Mouse (Mus musculus) heart, embryonic 15.5 days (tissue): ENCODE results near the gene Psmb5. TPM values are rescaled to one million over a fixed set of nuclear protein-coding genes. Genes with fewer than 3 reads are reported as not detected.

Experiments
- ATAC-seq: fragments of 200-750 bp; cut with Nextera tagmentation; replicated peaks from 2 replicates; pipeline ENCODE4 v1.8.0; 2017; ENCODE audit warnings: low read depth, moderate TSS enrichment; ENCODE audit not compliant: insufficient number of reproducible peaks, insufficient read depth, low FRiP score
- H3K27ac ChIP-seq: fragments of 300-500 bp; sonication (generic); 2 replicates; pipeline ENCODE4 v1.5.1; 2015; ENCODE audit warnings: mild to moderate bottlenecking, inconsistent platforms
- H3K27me3 ChIP-seq: fragments of 300-500 bp; sonication (generic); 2 replicates; pipeline ENCODE4 v1.6.1; 2015; ENCODE audit warnings: inconsistent platforms
- H3K36me3 ChIP-seq: fragments of 300-500 bp; sonication (generic); 2 replicates; pipeline ENCODE4 v1.6.1; 2015; ENCODE audit warnings: mild to moderate bottlenecking, inconsistent platforms
- H3K4me1 ChIP-seq: fragments of 300-500 bp; sonication (generic); replicated peaks from 2 replicates; pipeline ENCODE4 v1.6.1; 2015; ENCODE audit warnings: inconsistent platforms
- H3K4me2 ChIP-seq: fragments of 300-500 bp; sonication (generic); 2 replicates; pipeline ENCODE4 v1.6.1; 2015; ENCODE audit warnings: inconsistent platforms, mild to moderate bottlenecking, moderate library complexity
- H3K4me3 ChIP-seq: fragments of 300-500 bp; sonication (generic); 2 replicates; pipeline ENCODE4 v1.5.1; 2015; ENCODE audit warnings: mild to moderate bottlenecking, inconsistent platforms
- H3K9ac ChIP-seq: fragments of 300-500 bp; sonication (generic); 2 replicates; pipeline ENCODE4 v1.6.1; 2015; ENCODE audit warnings: mild to moderate bottlenecking, inconsistent platforms
- H3K9me3 ChIP-seq: fragments of 300-500 bp; sonication (generic); replicated peaks from 2 replicates; pipeline ENCODE4 v1.6.1; 2016; ENCODE audit warnings: inconsistent platforms
- WGBS: fragments of 180-500 bp; shearing (Covaris S2); methylation state at CpG from one replicate; pipeline ENCODE4 v1.1.7; 2015; ENCODE audit warnings: mixed read lengths; 5-methylcytosine and 5-hydroxymethylcytosine counted together
- polyA plus RNA-seq: library from polyadenylated mRNA; unstranded; fragments of >200 nt; fragmentation: Nextera tagmentation; extraction: Ambion mirVana; gene quantifications from 2 replicates; pipeline ENCODE4 v1.2.1, GENCODE M21; 2015

Gene Psmb5
- polyA plus RNA-seq, 1 experiment from 2014 or later, result 294 TPM

DNA sequence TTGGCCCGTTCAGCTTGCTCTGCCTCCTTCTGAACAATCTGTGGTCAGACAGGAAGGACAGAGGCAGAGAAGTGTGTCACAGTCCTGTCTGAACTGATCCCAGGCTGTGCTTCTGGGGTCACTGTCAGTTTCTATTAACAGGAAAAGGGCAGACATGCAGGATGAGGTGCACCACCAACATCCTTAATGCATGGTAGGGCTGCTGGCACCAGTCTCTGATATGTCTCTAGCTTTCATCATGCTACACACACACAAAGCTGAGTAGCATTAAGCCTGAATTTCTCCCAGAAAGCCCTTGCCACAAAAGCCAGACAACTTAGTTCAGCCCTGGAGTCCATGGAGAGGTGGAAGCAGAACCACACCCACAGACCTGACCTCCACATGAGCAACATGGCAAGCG, 25.2 kb upstream of the Psmb5 start:
- H3K9me3 ChIP-seq, result no peaks in the 10 kb centered on the region
- no peaks in the 10 kb centered on the region; the same call in 1 of the 2 replicates for H3K27me3 ChIP-seq
- H3K9ac ChIP-seq, result no peak overlapping the region
- no peak overlapping the region for H3K4me2 ChIP-seq
- 90% methylated on average over 2 of the region's 2 CpGs for WGBS
- H3K27ac ChIP-seq, result no peak overlapping the region
- peaks cover 14% of the 10 kb centered on the region for H3K4me1 ChIP-seq
- ATAC-seq, result no peak
- H3K4me3 ChIP-seq, result no peak overlapping the region
- H3K36me3 ChIP-seq, result peaks cover 59% of the 10 kb centered on the region

- H3K36me3 ChIP-seq, result peaks cover 53% of the 10 kb centered on the region
- WGBS, result 81% methylated on average over 25 of the region's 25 CpGs
- H3K9ac ChIP-seq, result no peak overlapping the region
These were observed 24.6 kb upstream of the Psmb5 start for GRCm38 (mm10) chr14:54642224-54642944.

DNA sequence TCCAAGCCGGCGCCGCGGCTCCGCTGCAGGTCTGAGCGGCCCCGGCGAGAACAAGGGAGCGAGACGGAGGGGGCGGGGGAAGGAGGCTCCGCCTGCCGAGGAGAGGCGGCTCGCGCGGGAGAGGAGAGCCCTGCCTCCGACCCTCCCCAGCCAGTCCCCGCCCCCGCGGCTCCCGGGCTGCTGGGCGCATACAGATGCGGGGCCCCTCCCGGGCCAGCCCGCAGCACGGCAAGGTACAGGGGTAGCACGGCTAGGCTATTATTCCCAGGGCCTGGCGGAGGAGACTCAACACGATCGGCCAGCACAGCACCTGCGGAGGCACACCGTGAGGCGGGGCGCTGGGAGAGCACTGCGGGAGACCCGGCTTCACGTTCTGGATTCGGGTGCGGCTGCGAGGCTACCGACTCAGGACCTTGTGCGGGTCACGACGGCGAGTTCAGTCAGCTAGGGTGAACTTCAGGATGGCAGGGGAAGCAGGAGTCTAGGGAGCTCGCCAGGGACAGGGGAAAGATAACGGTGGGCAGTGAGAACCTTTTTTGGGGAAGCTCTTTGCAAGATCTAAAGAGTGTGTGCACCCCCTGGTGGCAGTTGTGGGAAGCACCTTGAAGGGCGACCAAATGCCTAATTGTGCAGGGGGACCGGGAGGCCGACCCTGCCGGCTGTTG, 23.6 kb upstream of the Psmb5 start, which contains the start of gene Cdh24:
TSS of gene Cdh24 (minus strand) at position 60 of the 665 bp plus-strand sequence.
- peaks cover 14% of the 10 kb centered on the region for H3K4me1 ChIP-seq
- H3K9ac ChIP-seq, result peak within 1 kb of the TSS; percentile 92
- peak within 1 kb of the TSS; percentile 71 for H3K27ac ChIP-seq
- peak within 1 kb of the TSS; percentile 99 for H3K4me2 ChIP-seq
- peak; percentile 90 for ATAC-seq
- H3K36me3 ChIP-seq, result peaks cover 43% of the 10 kb centered on the region
- H3K27me3 ChIP-seq, result no peaks in the 10 kb centered on the region; the same call in 1 of the 2 replicates
- no peaks in the 10 kb centered on the region for H3K9me3 ChIP-seq
- under 1% methylated on average over 42 of the region's 52 CpGs for WGBS
- H3K4me3 ChIP-seq, result peak within 1 kb of the TSS; percentile 67

More at GRCm38 (mm10) chr14:54642224-54642944, 24.6 kb upstream of the Psmb5 start:
- no peak for ATAC-seq
- H3K27ac ChIP-seq, result no peak overlapping the region
- peaks cover 14% of the 10 kb centered on the region for H3K4me1 ChIP-seq
- H3K4me3 ChIP-seq, result no peak overlapping the region
- H3K9me3 ChIP-seq, result no peaks in the 10 kb centered on the region
- H3K27me3 ChIP-seq, result no peaks in the 10 kb centered on the region; the same call in 1 of the 2 replicates
- no peak overlapping the region for H3K4me2 ChIP-seq

DNA sequence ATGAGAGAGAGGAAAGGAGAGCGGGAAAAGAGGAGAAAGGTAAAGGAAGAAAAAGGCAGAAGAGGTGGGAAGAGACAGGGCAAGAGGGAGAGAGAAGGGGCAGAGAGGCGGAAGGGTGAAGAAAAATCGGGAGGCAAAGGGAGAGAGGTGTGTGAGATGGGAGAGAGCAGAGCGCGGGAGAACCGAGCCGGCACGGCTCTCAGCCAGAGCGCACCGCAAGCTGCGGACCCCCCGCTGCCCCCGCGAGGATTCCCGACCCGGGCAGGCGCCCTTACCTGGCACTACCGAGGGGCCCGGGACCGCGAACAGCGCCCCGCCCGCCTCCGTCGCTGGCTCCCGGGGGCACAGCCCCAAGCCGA, 23.1 kb upstream of the Psmb5 start, which contains the start of gene Gm17606:
TSS of gene Gm17606 (plus strand) at position 7 of the 359 bp plus-strand sequence.
- Histone ChIP-seq H3K9me3 (no peaks in the 10 kb centered on the region), H3K27me3 (no peaks in the 10 kb centered on the region; the same call in 1 of the 2 replicates), H3K4me3 (peak within 1 kb of the TSS; percentile 67), H3K27ac (peak within 1 kb of the TSS; percentile 71), H3K4me2 (peak within 1 kb of the TSS; percentile 99), H3K36me3 (peaks cover 38% of the 10 kb centered on the region), H3K9ac (peak within 1 kb of the TSS; percentile 92), H3K4me1 (peaks cover 14% of the 10 kb centered on the region)
- no peak for ATAC-seq
- 2% methylated on average over 28 of the region's 28 CpGs for WGBS

DNA sequence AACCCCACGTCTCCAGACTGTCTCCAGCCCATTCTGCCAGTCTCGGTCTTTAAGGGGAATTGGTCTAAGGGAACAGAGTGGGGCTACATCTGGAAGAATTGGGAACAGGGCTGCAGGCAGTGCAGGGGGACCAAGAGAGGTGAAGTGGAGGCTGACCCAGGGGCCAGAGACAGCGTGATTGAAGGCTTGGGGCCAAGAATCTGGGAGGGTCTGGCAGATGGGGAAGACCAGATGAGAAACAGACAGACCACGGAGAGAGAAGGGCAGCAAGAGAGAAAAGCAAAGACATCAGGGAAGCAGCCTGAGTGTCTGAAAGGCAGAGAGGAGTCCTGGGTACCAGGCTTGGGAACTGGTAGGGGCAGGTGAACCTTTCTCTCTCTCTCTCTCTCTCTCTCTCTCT, 22.3 kb upstream of the Psmb5 start:
- Histone ChIP-seq H3K9ac (no peak overlapping the region), H3K27me3 (no peaks in the 10 kb centered on the region; the same call in 1 of the 2 replicates), H3K36me3 (peaks cover 30% of the 10 kb centered on the region), H3K4me2 (peak overlapping the region; percentile 99), H3K27ac (no peak overlapping the region), H3K4me3 (peak overlapping the region; percentile 21; the same call in 1 of the 2 replicates), H3K9me3 (no peaks in the 10 kb centered on the region), H3K4me1 (peaks cover 14% of the 10 kb centered on the region)
- ATAC-seq, result no peak
- 41% methylated on average over 4 of the region's 4 CpGs for WGBS

GRCm38 (mm10) chr14:54638210-54638609, 20.4 kb upstream of the Psmb5 start:
- WGBS, result 65% methylated on average over 5 of the region's 5 CpGs
- Histone ChIP-seq H3K9me3 (no peaks in the 10 kb centered on the region), H3K4me2 (no peak overlapping the region), H3K9ac (no peak overlapping the region), H3K36me3 (peaks cover 11% of the 10 kb centered on the region), H3K27me3 (no peaks in the 10 kb centered on the region; the same call in 1 of the 2 replicates), H3K27ac (no peak overlapping the region), H3K4me1 (peaks cover 14% of the 10 kb centered on the region), H3K4me3 (no peak overlapping the region)
- ATAC-seq, result no peak

- H3K27ac ChIP-seq, result no peak overlapping the region
- no peak for ATAC-seq
- peaks cover 14% of the 10 kb centered on the region for H3K4me1 ChIP-seq
- no peak overlapping the region for H3K4me3 ChIP-seq
- WGBS, result 57% methylated on average over 8 of the region's 8 CpGs
- H3K4me2 ChIP-seq, result no peak overlapping the region
- H3K27me3 ChIP-seq, result no peaks in the 10 kb centered on the region; the same call in 1 of the 2 replicates
- no peak overlapping the region for H3K9ac ChIP-seq
- no peaks in the 10 kb centered on the region for H3K9me3 ChIP-seq
- peaks cover 7% of the 10 kb centered on the region; the same call in 1 of the 2 replicates for H3K36me3 ChIP-seq
These were observed 19.1 kb upstream of the Psmb5 start for GRCm38 (mm10) chr14:54636954-54637353.

GRCm38 (mm10) chr14:54634182-54634581, 16.4 kb upstream of the Psmb5 start:
- no peaks in the 10 kb centered on the region for H3K9me3 ChIP-seq
- H3K27me3 ChIP-seq, result no peaks in the 10 kb centered on the region
- ATAC-seq, result no peak
- no peak overlapping the region for H3K4me3 ChIP-seq
- no peaks in the 10 kb centered on the region for H3K4me1 ChIP-seq
- no peak overlapping the region for H3K27ac ChIP-seq
- no peak overlapping the region for H3K4me2 ChIP-seq
- H3K36me3 ChIP-seq, result peaks cover 10% of the 10 kb centered on the region; the same call in 1 of the 2 replicates
- H3K9ac ChIP-seq, result no peak overlapping the region
- WGBS, result 78% methylated on average over 4 of the region's 4 CpGs

DNA sequence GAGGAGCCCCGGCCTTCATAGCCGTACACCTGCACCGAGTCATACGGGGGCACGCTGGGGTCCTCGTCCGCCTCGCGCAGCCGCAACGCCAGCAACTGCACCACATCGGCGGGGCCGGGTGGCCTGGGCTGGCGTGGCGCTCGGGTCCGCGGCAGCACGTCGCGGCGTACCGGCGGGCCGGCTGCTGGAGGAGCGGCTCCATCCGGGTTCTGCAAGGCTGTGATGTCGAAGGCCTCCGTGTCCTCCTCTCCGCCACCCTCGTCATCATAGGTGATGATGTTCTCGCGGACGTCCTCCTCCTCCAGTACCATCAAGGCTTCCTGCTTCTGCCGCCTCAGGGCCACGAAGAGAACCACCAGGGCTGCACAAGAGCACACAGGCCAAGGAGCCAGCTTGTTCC, 14.4 kb upstream of the Psmb5 start:
- Histone ChIP-seq H3K9me3 (no peaks in the 10 kb centered on the region), H3K36me3 (peaks cover 10% of the 10 kb centered on the region; the same call in 1 of the 2 replicates), H3K4me3 (no peak overlapping the region), H3K9ac (no peak overlapping the region), H3K27ac (no peak overlapping the region), H3K27me3 (no peaks in the 10 kb centered on the region), H3K4me2 (no peak overlapping the region), H3K4me1 (no peaks in the 10 kb centered on the region)
- WGBS, result 88% methylated on average over 37 of the region's 37 CpGs
- no peak for ATAC-seq

DNA sequence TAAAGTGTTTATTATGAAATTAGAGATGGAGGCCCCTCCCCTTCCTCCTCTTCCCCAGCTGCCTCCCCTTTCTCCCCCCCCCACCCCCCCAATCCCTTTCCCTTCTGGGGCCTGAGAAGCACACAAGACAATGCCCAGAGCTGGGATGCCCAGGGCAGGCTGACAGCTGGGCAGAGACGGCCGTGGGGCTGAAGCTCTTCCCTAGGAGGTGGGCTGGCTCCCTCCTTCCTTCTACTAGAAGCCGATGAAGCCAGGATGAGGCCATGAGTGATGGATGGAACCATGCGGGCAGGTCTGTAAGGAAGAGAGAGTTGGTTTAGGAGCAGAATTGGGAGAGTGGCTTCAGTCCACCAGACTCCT, 13.4 kb upstream of the Psmb5 start:
- no peak overlapping the region for H3K9ac ChIP-seq
- WGBS, result 80% methylated on average over 4 of the region's 4 CpGs
- ATAC-seq, result no peak
- peaks cover 10% of the 10 kb centered on the region; the same call in 1 of the 2 replicates for H3K36me3 ChIP-seq
- H3K4me3 ChIP-seq, result no peak overlapping the region
- no peak overlapping the region for H3K27ac ChIP-seq
- H3K27me3 ChIP-seq, result no peaks in the 10 kb centered on the region
- no peaks in the 10 kb centered on the region for H3K9me3 ChIP-seq
- no peaks in the 10 kb centered on the region for H3K4me1 ChIP-seq
- no peak overlapping the region for H3K4me2 ChIP-seq

DNA sequence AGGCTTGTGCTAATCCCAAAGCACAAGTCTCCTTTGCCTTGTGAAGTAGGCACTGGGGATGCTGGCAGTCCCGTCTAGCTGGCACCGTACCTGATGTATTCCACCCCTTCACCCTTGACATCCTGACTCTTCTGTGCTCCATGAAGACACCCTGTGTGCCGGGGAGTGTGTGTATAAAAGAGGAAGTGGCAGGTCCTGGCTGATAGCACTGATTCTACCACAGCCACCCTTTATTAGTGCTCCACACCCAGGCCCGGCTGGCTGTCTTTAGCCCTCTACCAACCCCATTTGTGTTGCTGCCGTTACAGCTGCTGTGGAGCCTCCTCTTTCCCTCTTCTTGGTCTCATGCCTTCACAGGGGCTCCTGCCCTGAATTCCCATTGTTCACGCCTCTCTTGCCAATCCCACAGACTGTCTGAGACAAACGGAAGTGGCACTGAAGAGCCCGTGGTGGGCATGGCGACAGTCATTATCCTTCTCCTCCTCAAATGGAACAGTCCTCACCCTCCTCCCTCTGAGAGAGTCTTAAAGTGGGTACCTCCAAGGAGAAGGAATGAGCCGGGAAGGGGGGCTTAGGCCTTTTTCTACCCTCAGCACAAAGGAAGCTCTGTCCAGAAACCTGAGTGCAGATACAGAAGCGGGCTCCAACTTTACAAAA, 12.9 kb upstream of the Psmb5 start:
- Histone ChIP-seq H3K27ac (no peak overlapping the region), H3K9me3 (no peaks in the 10 kb centered on the region), H3K27me3 (no peaks in the 10 kb centered on the region), H3K4me3 (no peak overlapping the region), H3K4me2 (no peak overlapping the region), H3K36me3 (peaks cover 10% of the 10 kb centered on the region; the same call in 1 of the 2 replicates), H3K9ac (no peak overlapping the region), H3K4me1 (no peaks in the 10 kb centered on the region)
- ATAC-seq, result no peak
- WGBS, result 78% methylated on average over 11 of the region's 11 CpGs
